Mouse (Mus musculus) CH12.LX (cell line): ENCODE measurements around the gene Frk.

ENCODE experiments used
- CHD2 ChIP-seq: IDR thresholded peaks from 2 replicates; pipeline ENCODE4 v1.6.1; 2011; ENCODE audit warnings: low read length, improper control_type of control experiment
- CTCF ChIP-seq, 2 experiments: IDR thresholded peaks in 1 of 2; conservative IDR thresholded peaks in 1 of 2; 2 replicates each; pipeline ENCODE4 v1.5.1; 2011 to 2012; ENCODE audit warnings: low read depth in 2 of 2, low read length in 2 of 2, improper control_type of control experiment in 1 of 2, inconsistent platforms in 1 of 2, mild to moderate bottlenecking in 1 of 2, moderate library complexity in 1 of 2
- E2F4 ChIP-seq: IDR thresholded peaks from 2 replicates; pipeline ENCODE4 v1.6.1; 2011; ENCODE audit warnings: low read depth, low read length, improper control_type of control experiment; ENCODE audit not compliant: insufficient replicate concordance
- ELF1 ChIP-seq: IDR thresholded peaks from 2 replicates; pipeline ENCODE4 v1.6.1; 2014; ENCODE audit warnings: low read depth, mild to moderate bottlenecking, inconsistent platforms, low read length, improper control_type of control experiment
- EP300 ChIP-seq: IDR thresholded peaks from 2 replicates; pipeline ENCODE4 v1.6.1; 2011; ENCODE audit warnings: low read length, improper control_type of control experiment
- ETS1 ChIP-seq: conservative IDR thresholded peaks from 2 replicates; pipeline ENCODE4 v1.6.1; 2012; ENCODE audit warnings: low read depth, mild to moderate bottlenecking, inconsistent platforms, low read length, improper control_type of control experiment, moderate library complexity
- JUN ChIP-seq: IDR thresholded peaks from 2 replicates; pipeline ENCODE4 v1.6.1; 2011; ENCODE audit warnings: low read depth, mild to moderate bottlenecking, low read length, improper control_type of control experiment, moderate library complexity; ENCODE audit not compliant: insufficient read depth
- JUND ChIP-seq: conservative IDR thresholded peaks from 2 replicates; pipeline ENCODE4 v1.6.1; 2011; ENCODE audit warnings: low read depth, low read length, improper control_type of control experiment
- MAZ ChIP-seq: IDR thresholded peaks from 2 replicates; pipeline ENCODE4 v1.6.1; 2012; ENCODE audit warnings: low read depth, mild to moderate bottlenecking, inconsistent platforms, low read length, improper control_type of control experiment, moderate library complexity
- POLR2A ChIP-seq: IDR thresholded peaks from 2 replicates; pipeline ENCODE4 v1.6.1; 2011; ENCODE audit warnings: low read depth, mild to moderate bottlenecking, improper control_type of control experiment, low read length
- SIN3A ChIP-seq: IDR thresholded peaks from 2 replicates; pipeline ENCODE4 v1.6.1; 2012; ENCODE audit warnings: low read length, improper control_type of control experiment, inconsistent platforms
- TBP ChIP-seq: conservative IDR thresholded peaks from 2 replicates; pipeline ENCODE4 v1.6.1; 2011; ENCODE audit warnings: low read depth, low read length, improper control_type of control experiment
- USF1 ChIP-seq: IDR thresholded peaks from 2 replicates; pipeline ENCODE4 v1.6.1; 2014; ENCODE audit warnings: low read depth, mild to moderate bottlenecking, inconsistent platforms, low read length, improper control_type of control experiment
- USF2 ChIP-seq: conservative IDR thresholded peaks from 2 replicates; pipeline ENCODE4 v1.6.1; 2011; ENCODE audit warnings: low read depth, low read length, improper control_type of control experiment

- TF ChIP-seq MAZ: no peak
- TF ChIP-seq CTCF (conservative IDR thresholded peaks at IDR 0.05 in 1 of 2, IDR thresholded peaks at IDR 0.05 in 1 of 2; ENCODE audit: low read depth in 2 of 2, low read length in 2 of 2): no peak
- TF ChIP-seq E2F4: no peak
- no peak for TF ChIP-seq USF1
- no peak for TF ChIP-seq TBP
- no peak for TF ChIP-seq ELF1
- TF ChIP-seq SIN3A: no peak
- no peak for TF ChIP-seq ETS1
- TF ChIP-seq CHD2: no peak
- TF ChIP-seq POLR2A: no peak
- no peak for TF ChIP-seq USF2
- TF ChIP-seq EP300: no peak
- no peak for TF ChIP-seq JUN
- TF ChIP-seq JUND: no peak
These were observed 18.9 kb upstream of the Frk start for GRCm38 (mm10) chr10:34464321-34464720.
